Comparison of ENCODE assay signal across 7 mouse cellular contexts in the genomic region with DNA sequence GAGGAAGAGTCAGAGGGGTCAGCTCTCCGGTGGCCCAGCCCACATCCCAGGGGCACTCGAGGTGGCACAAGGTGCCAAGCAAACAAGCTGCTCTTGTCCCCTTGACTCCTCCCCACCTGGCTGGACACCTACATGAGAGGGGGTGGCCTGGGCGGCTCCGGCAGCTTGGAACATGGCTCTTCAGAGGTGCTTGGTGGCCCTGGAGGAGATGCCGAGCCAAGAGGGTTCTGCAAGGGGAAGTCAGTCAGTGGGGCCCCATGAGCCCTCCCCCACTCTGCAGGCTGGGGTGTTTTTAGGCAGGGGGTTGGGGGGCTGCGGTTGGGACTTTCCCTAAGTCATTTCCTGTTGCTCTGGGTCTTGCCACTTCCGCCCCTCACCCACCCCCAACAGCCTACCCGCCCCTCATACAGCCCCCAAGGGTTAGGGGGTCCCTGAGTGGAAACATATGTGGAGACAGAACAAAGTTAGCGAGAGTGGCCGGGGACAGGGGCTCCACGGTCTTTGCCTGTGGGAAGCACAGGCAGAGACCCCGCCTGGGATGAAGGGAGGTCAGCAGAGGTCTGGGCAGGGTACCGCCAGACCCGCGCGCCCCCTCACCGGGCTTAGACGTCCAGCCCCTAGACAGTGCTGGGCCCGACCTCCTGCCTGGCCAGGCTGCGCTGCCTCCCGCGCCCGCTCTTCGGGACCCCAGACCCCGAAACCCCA. TPM values are rescaled to one million over a fixed set of nuclear protein-coding genes. Genes with fewer than 3 reads are reported as not detected.
A peak's percentile ranks its signal among the peaks of the same experiment; 100 is the strongest.
DNase-seq lines count a peak whose midpoint lies in the region; ATAC-seq lines count a peak whose summit lies in the region.

No protein-coding gene starts in this region.

- DNase-seq in CD4-positive, CD25-positive, alpha-beta regulatory T cell, adult 2 months (ENCODE audit: low read depth, low spot score) = peak; percentile 92
- peak; percentile 32 for DNase-seq in Muller cell, postnatal 12 days (ENCODE audit: inconsistent ontology term)
- peak; percentile 74 for DNase-seq in embryo, embryonic 9.5 days (ENCODE audit: extremely low spot score)
- peak; percentile 54 to 62 for DNase-seq in layer of hippocampus, postnatal 10 days (ENCODE audit: low spot score in 2 of 2)
- peak; percentile 61 to 73 for DNase-seq in spleen, postnatal 14 days (ENCODE audit: low spot score in 2 of 2)

- peak; percentile 48 to 53 for ATAC-seq in hematopoietic stem cell, adult 5-6 weeks (replicated peaks in 1 of 2; ENCODE audit: insufficient read depth in 1 of 2, low FRiP score in 2 of 2, low TSS enrichment in 1 of 2, low read depth in 1 of 2, poor library complexity in 2 of 2, severe bottlenecking in 2 of 2)
- peak; percentile 59 for ATAC-seq in megakaryocyte, adult 5-6 weeks (ENCODE audit: poor library complexity, severe bottlenecking)

RNA-seq across cellular contexts. Expression of gene Gm10840, which starts 1.3 kb away (rescaled TPM):
- 13.6 TPM in 1 of 2 replicates, not detected in the other for total RNA-seq in hematopoietic stem cell, adult 5-6 weeks (2017)
- not detected for total RNA-seq in layer of hippocampus, postnatal 10 days (2021)
- total RNA-seq in megakaryocyte, adult 5-6 weeks (2015) = 1.4 TPM in 1 of 2 replicates, not detected in the other
- not detected in 2 replicates for total RNA-seq in megakaryocyte, adult 5-6 weeks (2017)

RNA-seq across cellular contexts. Expression of gene Limd2, which starts 1.3 kb away (rescaled TPM):
- 39.7 and 57.2 TPM in 2 replicates for total RNA-seq in hematopoietic stem cell, adult 5-6 weeks (2017)
- total RNA-seq in layer of hippocampus, postnatal 10 days (2021) = 100 to 1,000 TPM; 100 to 112 TPM
- 242 and 247 TPM in 2 replicates for total RNA-seq in megakaryocyte, adult 5-6 weeks (2015)
- 56.3 and 61.8 TPM in 2 replicates for total RNA-seq in megakaryocyte, adult 5-6 weeks (2017)

RNA-seq across cellular contexts. Expression of gene Strada, which starts 42.6 kb away (rescaled TPM):
- total RNA-seq in hematopoietic stem cell, adult 5-6 weeks (2017) = 18.2 and 21.7 TPM in 2 replicates
- 10 to 100 TPM; 28.8 to 32.3 TPM for total RNA-seq in layer of hippocampus, postnatal 10 days (2021)
- total RNA-seq in megakaryocyte, adult 5-6 weeks (2015) = 27.2 and 28.3 TPM in 2 replicates
- total RNA-seq in megakaryocyte, adult 5-6 weeks (2017) = 20.3 and 26.1 TPM in 2 replicates

RNA-seq across cellular contexts. Expression of gene Ccdc47, which starts 56.8 kb away (rescaled TPM):
- 186 and 253 TPM in 2 replicates for total RNA-seq in hematopoietic stem cell, adult 5-6 weeks (2017)
- 100 to 1,000 TPM; 101 to 102 TPM for total RNA-seq in layer of hippocampus, postnatal 10 days (2021)
- total RNA-seq in megakaryocyte, adult 5-6 weeks (2015) = 25.8 and 36.0 TPM in 2 replicates
- total RNA-seq in megakaryocyte, adult 5-6 weeks (2017) = 110 and 156 TPM in 2 replicates

RNA-seq across cellular contexts. Expression of gene Ddx42, which starts 57.4 kb away (rescaled TPM):
- 106 and 108 TPM in 2 replicates for total RNA-seq in hematopoietic stem cell, adult 5-6 weeks (2017)
- total RNA-seq in layer of hippocampus, postnatal 10 days (2021) = 10 to 100 TPM; 70.6 to 80.4 TPM
- 28.6 and 30.3 TPM in 2 replicates for total RNA-seq in megakaryocyte, adult 5-6 weeks (2015)
- total RNA-seq in megakaryocyte, adult 5-6 weeks (2017) = 51.7 and 62.6 TPM in 2 replicates

Comparison
In these comparisons a context has a peak if more than half of its experiments do, and no peak if none do; other contexts are left out.
1. Peak in every context shown above with its lines: DNase-seq and ATAC-seq.
2. DNase-seq: peak in every context shown above with its lines; median percentile 92 in CD4-positive, CD25-positive, alpha-beta regulatory T cell, adult 2 months; 74 in embryo, embryonic 9.5 days; 67 in spleen, postnatal 14 days; 58 in layer of hippocampus, postnatal 10 days; 32 in Muller cell, postnatal 12 days.